Mouse (Mus musculus): Measurements from ENCODE around the gene Gm10234.

Gene Gm10234

DNA sequence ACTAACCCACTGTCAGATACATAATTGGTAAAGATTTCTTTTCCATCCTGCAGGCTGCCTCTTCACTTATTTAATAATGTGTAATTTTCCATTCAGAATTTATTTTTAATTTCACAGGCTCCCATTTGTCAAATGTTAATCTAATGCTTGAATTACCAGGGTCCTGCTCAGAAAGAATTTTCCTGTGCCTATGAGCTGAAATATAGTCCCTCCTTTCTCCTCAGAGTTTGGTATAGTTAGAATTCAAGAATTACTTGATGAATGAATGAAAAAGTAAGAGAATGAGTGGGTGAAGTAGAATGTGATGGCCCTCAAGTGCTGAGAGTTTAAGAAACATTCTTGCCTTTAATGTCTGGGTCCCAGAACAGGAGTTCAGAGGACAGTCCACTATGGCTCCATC lies at the start of gene Gm10234:
Gene Gm10234 (plus strand): TSS at position 301 of the 400 bp plus-strand sequence.
- DNase-seq: no peak

DNA sequence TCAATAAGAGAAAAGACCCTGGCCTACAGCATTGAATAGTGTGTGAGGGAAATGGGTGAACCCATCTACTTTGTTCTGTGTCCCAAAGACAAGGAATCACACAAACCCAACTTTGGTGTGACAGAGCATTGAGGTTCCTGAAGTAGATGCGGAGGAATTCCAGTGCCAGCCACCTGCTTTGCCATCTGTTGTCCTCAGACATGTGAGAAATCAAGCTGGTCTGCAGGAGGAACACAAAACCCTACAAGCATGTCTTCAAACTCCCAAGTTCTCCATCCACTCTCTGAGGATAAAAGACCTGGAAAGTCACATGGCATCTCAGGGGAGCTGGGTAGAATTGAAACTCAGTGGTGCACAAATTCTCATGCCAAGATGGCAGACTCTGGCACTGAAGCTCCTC lies 44.3 kb upstream of the Gm10234 start:
- no peak for DNase-seq

DNA sequence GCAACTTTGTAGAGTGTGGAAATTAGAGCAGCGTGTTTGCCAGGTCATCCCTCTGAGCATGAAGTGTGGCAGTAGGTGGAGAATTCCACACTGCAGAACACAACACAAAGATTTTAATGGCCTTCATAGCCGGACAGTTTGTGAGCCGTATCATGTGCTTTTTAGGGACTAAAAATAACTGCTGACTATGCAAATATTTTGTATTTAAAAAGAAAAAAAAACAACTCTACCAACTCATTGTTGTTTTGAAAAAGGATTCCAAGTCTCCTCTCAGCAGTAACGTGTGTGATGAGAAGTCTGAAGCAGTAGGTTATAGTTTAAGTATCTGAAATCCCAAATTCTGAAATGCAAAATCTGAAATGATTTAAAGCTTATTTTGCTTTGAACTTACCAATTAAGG lies 25.9 kb upstream of the Gm10234 start:
- DNase-seq: no peak

DNA sequence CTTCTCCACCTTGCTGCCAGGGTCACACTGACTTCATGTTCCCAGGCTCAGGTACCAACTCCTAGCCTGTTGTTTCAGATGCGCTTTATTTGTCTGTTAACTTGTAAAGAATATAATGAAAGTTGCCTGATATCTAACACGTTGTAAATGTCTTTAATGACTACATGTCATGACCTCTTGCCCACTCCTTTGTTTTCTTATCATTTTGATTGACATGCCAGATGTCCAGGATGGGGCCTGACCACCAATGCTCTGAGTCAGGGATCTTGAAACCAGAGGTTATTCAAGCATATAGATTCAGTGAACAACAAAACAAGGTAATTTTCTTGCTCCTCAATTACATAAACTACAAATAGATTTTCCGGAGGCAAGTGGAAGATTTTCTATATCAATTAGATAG lies 23.5 kb upstream of the Gm10234 start:
- DNase-seq: no peak

DNA sequence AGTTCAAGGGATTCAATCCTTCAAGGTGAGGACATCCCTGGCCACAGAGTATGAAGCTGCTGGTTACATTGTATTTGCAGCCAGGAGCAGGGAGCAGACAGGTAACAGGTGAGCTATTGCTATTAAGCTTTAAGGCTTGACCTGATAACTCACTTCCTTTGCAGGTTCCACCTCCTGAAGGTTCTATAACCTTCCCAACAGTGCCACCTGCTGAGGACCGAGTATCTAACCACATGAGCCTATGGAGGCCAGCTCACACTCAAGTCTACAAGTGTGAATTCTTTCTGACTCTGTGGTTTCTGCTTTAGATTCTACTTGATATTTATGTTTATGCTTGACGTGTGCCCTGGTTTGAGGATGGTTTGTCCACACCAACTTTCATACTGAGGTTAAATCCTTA lies 21.3 kb upstream of the Gm10234 start:
- DNase-seq: no peak

DNA sequence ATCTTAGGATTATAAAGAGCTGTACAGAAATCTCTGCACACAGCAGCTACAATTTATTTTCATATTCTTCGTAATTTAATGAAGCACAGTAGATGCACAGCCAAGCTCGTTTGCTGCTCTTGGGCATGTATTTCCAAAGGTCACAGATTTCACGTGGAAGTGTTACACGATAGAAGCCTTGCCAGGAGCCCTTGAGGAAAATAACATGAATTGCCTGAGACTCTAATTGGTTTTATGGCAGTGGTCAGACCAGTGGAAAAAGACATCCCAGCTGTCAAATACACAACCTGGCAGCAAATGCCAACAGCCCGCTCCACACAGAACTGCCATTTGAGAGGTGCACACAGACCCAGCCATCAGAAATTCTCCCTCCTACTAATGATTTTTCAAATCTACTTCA lies 9.3 kb downstream of the Gm10234 start:
- no peak for DNase-seq

DNA sequence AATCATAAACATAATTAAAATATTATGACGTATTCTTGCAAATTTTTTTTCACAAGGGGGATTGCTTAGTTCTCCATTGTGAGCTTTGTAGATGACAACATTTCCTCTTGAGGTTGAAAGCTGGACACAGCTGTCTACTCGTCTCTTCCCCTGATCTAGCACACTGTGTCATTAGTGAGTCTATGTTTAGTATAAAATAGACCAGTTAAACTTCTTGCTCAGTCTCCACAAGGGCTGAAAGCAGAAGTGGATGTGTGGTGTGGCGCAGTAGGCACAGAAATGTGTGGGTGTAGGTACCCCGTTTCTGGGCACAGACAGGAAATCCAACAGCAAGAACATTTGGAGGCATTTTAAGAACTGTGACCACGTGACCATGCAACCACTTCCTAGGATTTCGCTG lies 12.9 kb downstream of the Gm10234 start:
- no peak for DNase-seq

DNA sequence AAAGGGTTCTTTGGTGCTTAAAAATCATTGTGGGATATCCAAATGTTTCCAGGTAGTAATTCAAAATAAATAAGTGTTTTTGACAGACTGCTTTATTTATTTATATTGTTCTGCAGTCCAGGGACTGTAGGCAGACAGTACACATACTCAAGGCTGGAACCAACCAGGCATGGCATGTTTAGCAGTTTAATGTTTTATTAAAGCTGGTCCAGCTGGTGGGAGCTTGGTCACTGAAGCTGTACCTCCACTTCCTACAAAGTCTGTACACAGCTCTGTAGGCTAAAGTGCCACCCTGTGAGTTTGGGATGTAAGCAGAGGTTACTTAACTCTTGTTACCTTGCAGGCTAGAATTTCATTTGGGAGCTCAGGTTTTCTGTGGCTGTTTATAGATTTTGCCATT lies 27.5 kb downstream of the Gm10234 start:
- DNase-seq: no peak

DNA sequence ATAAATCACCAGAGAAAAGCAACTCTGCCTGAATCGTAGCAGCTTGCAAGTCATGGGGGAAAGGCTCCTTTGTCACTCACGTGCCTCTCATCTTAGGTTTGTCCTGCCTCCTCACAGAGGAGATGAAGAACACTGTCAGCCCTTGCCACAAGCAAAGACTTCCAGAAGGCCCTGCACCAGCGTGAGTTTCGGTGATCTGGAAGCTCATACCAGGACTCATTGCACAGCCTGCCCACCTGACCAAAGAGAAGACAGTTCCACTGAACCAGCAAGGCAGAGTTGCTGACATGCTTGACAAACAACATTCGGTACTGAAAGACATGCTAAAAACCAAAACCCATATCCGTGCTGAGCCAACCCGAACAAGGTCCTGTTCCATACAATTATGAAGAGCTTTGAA lies 31.1 kb downstream of the Gm10234 start:
- no peak for DNase-seq

DNA sequence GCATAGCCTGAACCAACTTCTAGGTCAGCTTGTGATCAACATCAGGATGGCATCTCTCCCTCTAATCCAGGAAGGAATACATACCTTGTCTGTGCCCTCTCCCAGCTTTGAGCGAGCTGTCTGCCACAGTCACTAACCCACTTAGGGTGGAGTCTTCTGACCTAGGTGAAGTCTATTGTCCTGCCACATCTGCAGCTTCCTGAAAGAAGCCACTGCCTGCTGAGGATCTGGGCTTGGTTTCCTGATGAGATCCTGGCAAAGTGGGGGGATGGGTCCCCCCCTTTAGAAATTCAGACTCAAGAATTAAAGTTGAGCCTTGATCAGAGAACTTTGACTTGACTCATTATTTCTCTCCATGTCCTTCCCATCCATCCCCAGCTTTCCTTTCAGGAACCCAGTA lies 32.0 kb downstream of the Gm10234 start:
- DNase-seq: no peak

DNA sequence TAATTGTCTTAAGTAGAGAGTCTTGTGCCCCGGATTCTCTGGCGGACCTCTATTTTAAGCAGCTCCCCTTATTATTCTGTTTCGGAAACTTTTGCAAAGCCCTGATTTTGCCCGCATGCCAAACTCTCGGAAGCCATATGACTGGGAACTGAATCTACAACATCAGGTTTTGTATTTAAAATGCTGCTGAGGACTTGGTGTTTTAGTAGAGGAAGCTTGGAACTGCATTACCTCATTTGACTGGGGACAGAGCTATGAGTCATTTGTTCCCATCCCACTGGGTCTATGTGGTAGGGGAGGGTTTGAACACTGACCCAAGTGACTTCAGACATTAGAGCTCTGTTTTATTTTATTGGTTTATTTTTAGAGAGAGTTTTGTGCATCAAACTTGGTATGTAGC lies 38.2 kb downstream of the Gm10234 start:
- DNase-seq: no peak

DNA sequence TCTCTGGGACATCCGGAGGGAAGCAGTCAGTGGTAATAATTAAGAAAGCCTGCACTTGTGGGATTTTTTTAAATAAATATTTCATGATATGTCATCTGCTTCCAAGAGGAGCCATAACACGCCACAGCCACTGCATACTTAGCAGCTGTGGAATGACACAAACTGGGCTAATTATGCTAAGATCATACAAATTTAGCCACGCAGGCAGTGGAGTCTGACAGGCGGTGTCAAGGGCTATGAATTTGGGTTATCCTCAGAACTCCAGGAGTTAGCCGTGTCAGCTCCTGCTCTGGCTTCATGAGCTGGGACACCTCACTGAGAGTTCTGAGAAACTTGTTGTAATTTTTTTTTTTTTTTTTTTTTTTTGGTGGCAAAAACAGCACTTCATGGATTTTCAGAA lies 40.8 kb downstream of the Gm10234 start:
- DNase-seq: no peak

DNA sequence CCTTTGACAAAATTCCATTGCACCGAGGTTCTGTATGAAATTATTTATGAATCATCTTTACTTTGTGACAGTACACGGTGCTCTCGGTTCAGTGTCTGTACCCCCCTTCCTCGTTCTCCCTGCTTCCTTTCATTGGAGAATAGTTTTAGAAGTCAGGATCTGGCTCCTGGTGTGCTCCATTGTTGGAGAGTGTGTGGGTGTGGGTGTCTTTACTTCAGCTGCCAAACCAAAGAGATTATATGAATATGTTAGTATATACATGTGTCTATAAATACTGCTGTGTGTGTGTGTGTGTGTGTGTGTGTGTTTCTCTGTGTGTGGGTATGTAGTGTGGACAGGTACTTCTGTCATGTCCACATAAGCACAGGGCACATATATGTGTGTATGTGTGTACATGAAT lies 49.9 kb downstream of the Gm10234 start:
- no peak for DNase-seq

Measured in cerebellum, adult 11 months (tissue).